Mouse (Mus musculus): ENCODE results near the gene Plcd1. TPM values are rescaled to one million over a fixed set of nuclear protein-coding genes. Genes with fewer than 3 reads are reported as not detected.
A peak's percentile ranks its signal among the peaks of the same experiment; 100 is the strongest.

Gene Plcd1
- polyA plus RNA-seq, 1 experiment from 2014 or later: 6.5 TPM

GRCm38 (mm10) chr9:119052154-119052944, 41.0 kb downstream of the Plcd1 start, which contains the start of gene Vill:
Vill (plus strand) TSS chr9:119052778.
- no peaks in the 10 kb centered on the region for H3K36me3 ChIP-seq (ENCODE audit: control insufficient read depth, insufficient read depth)
- H3K9ac ChIP-seq (ENCODE audit: low read depth, low read length): peak within 1 kb of the TSS; percentile 34; the same call in 1 of the 2 replicates
- WGBS: 8% methylated on average over 22 of the region's 22 CpGs
- H3K4me3 ChIP-seq (ENCODE audit: low read depth, low read length): peak within 1 kb of the TSS; percentile 29
- no peaks in the 10 kb centered on the region for H3K9me3 ChIP-seq (ENCODE audit: control insufficient read depth)
- H3K4me1 ChIP-seq (replicated peaks; ENCODE audit: control insufficient read depth, insufficient read depth, low read length): peaks cover 12% of the 10 kb centered on the region; the same call in 1 of the 2 replicates
- H3K27me3 ChIP-seq (replicated peaks; ENCODE audit: control insufficient read depth, insufficient read depth, low read length): no peaks in the 10 kb centered on the region
- H3K4me2 ChIP-seq (replicated peaks; ENCODE audit: low read depth): peak within 1 kb of the TSS; percentile 69
- peak; percentile 61 for ATAC-seq
- H3K27ac ChIP-seq (ENCODE audit: low read depth, low read length): no peak within 1 kb of the TSS
- no peak for TF ChIP-seq CTCF (IDR thresholded peaks at IDR 0.05; ENCODE audit: low read depth)

- WGBS: 69% methylated on average over 2 of the region's 2 CpGs
- no peak overlapping the region for H3K27ac ChIP-seq (ENCODE audit: low read depth, low read length)
- peak; percentile 40 for TF ChIP-seq CTCF (IDR thresholded peaks at IDR 0.05; ENCODE audit: low read depth)
- ATAC-seq: no peak
- H3K4me2 ChIP-seq (replicated peaks; ENCODE audit: low read depth): no peak overlapping the region
- H3K27me3 ChIP-seq (replicated peaks; ENCODE audit: control insufficient read depth, insufficient read depth, low read length): no peaks in the 10 kb centered on the region
- no peaks in the 10 kb centered on the region for H3K36me3 ChIP-seq (ENCODE audit: control insufficient read depth, insufficient read depth)
- H3K9ac ChIP-seq (ENCODE audit: low read depth, low read length): no peak overlapping the region
- H3K9me3 ChIP-seq (ENCODE audit: control insufficient read depth): no peaks in the 10 kb centered on the region
- H3K4me3 ChIP-seq (ENCODE audit: low read depth, low read length): no peak overlapping the region
- H3K4me1 ChIP-seq (replicated peaks; ENCODE audit: control insufficient read depth, insufficient read depth, low read length): peaks cover 12% of the 10 kb centered on the region; the same call in 1 of the 2 replicates
Observed at GRCm38 (mm10) chr9:119051158-119051557, 42.1 kb downstream of the Plcd1 start.

- Histone ChIP-seq H3K27me3 (replicated peaks; ENCODE audit: control insufficient read depth, insufficient read depth, low read length) (no peaks in the 10 kb centered on the region), H3K27ac (ENCODE audit: low read depth, low read length) (no peak overlapping the region), H3K4me1 (replicated peaks; ENCODE audit: control insufficient read depth, insufficient read depth, low read length) (peaks cover 8% of the 10 kb centered on the region; the same call in 1 of the 2 replicates), H3K4me2 (replicated peaks; ENCODE audit: low read depth) (0 out of 2 replicates have a peak overlapping the region, but pooled peaks have one; percentile 9), H3K9ac (ENCODE audit: low read depth, low read length) (no peak overlapping the region), H3K9me3 (ENCODE audit: control insufficient read depth) (no peaks in the 10 kb centered on the region), H3K4me3 (ENCODE audit: low read depth, low read length) (no peak overlapping the region), H3K36me3 (ENCODE audit: control insufficient read depth, insufficient read depth) (peaks cover 8% of the 10 kb centered on the region; the same call in 1 of the 2 replicates)
- WGBS: 56% methylated on average over 11 of the region's 11 CpGs
- peak; percentile 41; the same call in 1 of the 2 replicates for ATAC-seq
- TF ChIP-seq CTCF (IDR thresholded peaks at IDR 0.05; ENCODE audit: low read depth): no peak
Observed at GRCm38 (mm10) chr9:119048182-119048903, 45.0 kb downstream of the Plcd1 start.

- H3K4me2 ChIP-seq (replicated peaks; ENCODE audit: low read depth): no peak overlapping the region
- no peaks in the 10 kb centered on the region for H3K4me1 ChIP-seq (replicated peaks; ENCODE audit: control insufficient read depth, insufficient read depth, low read length)
- no peaks in the 10 kb centered on the region for H3K27me3 ChIP-seq (replicated peaks; ENCODE audit: control insufficient read depth, insufficient read depth, low read length)
- ATAC-seq: no peak
- no peak overlapping the region for H3K9ac ChIP-seq (ENCODE audit: low read depth, low read length)
- H3K4me3 ChIP-seq (ENCODE audit: low read depth, low read length): no peak overlapping the region
- no peak for TF ChIP-seq CTCF (IDR thresholded peaks at IDR 0.05; ENCODE audit: low read depth)
- H3K9me3 ChIP-seq (ENCODE audit: control insufficient read depth): no peaks in the 10 kb centered on the region
- 90% methylated on average over 15 of the region's 15 CpGs for WGBS
- no peak overlapping the region for H3K27ac ChIP-seq (ENCODE audit: low read depth, low read length)
- peaks cover 69% of the 10 kb centered on the region for H3K36me3 ChIP-seq (ENCODE audit: control insufficient read depth, insufficient read depth)
Observed at GRCm38 (mm10) chr9:119040101-119040775, 53.1 kb downstream of the Plcd1 start.

GRCm38 (mm10) chr9:119038574-119038973, 54.7 kb downstream of the Plcd1 start:
- H3K27ac ChIP-seq (ENCODE audit: low read depth, low read length): no peak overlapping the region
- no peaks in the 10 kb centered on the region for H3K9me3 ChIP-seq (ENCODE audit: control insufficient read depth)
- 82% methylated on average over 3 of the region's 3 CpGs for WGBS
- no peaks in the 10 kb centered on the region for H3K27me3 ChIP-seq (replicated peaks; ENCODE audit: control insufficient read depth, insufficient read depth, low read length)
- peaks cover 78% of the 10 kb centered on the region for H3K36me3 ChIP-seq (ENCODE audit: control insufficient read depth, insufficient read depth)
- no peak for TF ChIP-seq CTCF (IDR thresholded peaks at IDR 0.05; ENCODE audit: low read depth)
- H3K4me1 ChIP-seq (replicated peaks; ENCODE audit: control insufficient read depth, insufficient read depth, low read length): no peaks in the 10 kb centered on the region
- H3K4me3 ChIP-seq (ENCODE audit: low read depth, low read length): no peak overlapping the region
- H3K9ac ChIP-seq (ENCODE audit: low read depth, low read length): no peak overlapping the region
- no peak overlapping the region for H3K4me2 ChIP-seq (replicated peaks; ENCODE audit: low read depth)
- no peak for ATAC-seq
